Mouse (Mus musculus) stomach, postnatal 0 days (tissue): ENCODE results near the gene Ttc26.

Source experiments
- CTCF ChIP-seq: IDR thresholded peaks from 2 replicates; pipeline ENCODE4 v1.5.1; 2016; ENCODE audit warnings: antibody characterized with exemption, low read depth, mild to moderate bottlenecking, moderate library complexity
- EP300 ChIP-seq: optimal IDR thresholded peaks from 2 replicates; pipeline ENCODE3; 2016; ENCODE audit warnings: antibody characterized with exemption

- TF ChIP-seq CTCF: no peak
- no peak for TF ChIP-seq EP300
Observed at GRCm38 (mm10) chr6:38341751-38342665, 39.3 kb upstream of the Ttc26 start.
